Mouse (Mus musculus): ENCODE data around the gene St7. TPM values are rescaled to one million over a fixed set of nuclear protein-coding genes. Genes with fewer than 3 reads are reported as not detected.

Gene St7
- total RNA-seq, 2 experiments from 2014 or later: 53.8 to 56.1 TPM

GRCm38 (mm10) chr6:17860463-17860862 lies 167.7 kb downstream of the St7 start:
- Histone ChIP-seq H3K4me3 (no peak overlapping the region), H3K27ac (peak overlapping the region; percentile 56)
- DNase-seq (ENCODE audit: low spot score in 2 of 2): no peak
- TF ChIP-seq CTCF (conservative IDR thresholded peaks at IDR 0.05): no peak

GRCm38 (mm10) chr6:17867796-17868195 lies 175.1 kb downstream of the St7 start:
- DNase-seq (ENCODE audit: low spot score in 2 of 2): peak in 1 of 2 experiments; percentile 29
- peak overlapping the region; percentile 54 for H3K27ac ChIP-seq
- H3K4me3 ChIP-seq: no peak overlapping the region
- no peak for TF ChIP-seq CTCF (conservative IDR thresholded peaks at IDR 0.05)

- Histone ChIP-seq H3K4me3 (no peak overlapping the region), H3K27ac (no peak overlapping the region)
- no peak for DNase-seq (ENCODE audit: low spot score in 2 of 2)
- no peak for TF ChIP-seq CTCF (conservative IDR thresholded peaks at IDR 0.05)
These were observed 179.2 kb downstream of the St7 start for GRCm38 (mm10) chr6:17871831-17872372.

- TF ChIP-seq CTCF (conservative IDR thresholded peaks at IDR 0.05): no peak
- DNase-seq (ENCODE audit: low spot score in 2 of 2): no peak
- peak overlapping the region; percentile 64 for H3K27ac ChIP-seq
- no peak overlapping the region for H3K4me3 ChIP-seq
These were observed 182.9 kb downstream of the St7 start for GRCm38 (mm10) chr6:17875606-17876005.

GRCm38 (mm10) chr6:17876023-17876613 lies 183.4 kb downstream of the St7 start:
- H3K4me3 ChIP-seq: no peak overlapping the region
- DNase-seq (ENCODE audit: low spot score in 2 of 2): no peak
- TF ChIP-seq CTCF (conservative IDR thresholded peaks at IDR 0.05): no peak
- H3K27ac ChIP-seq: peak overlapping the region; percentile 64

- TF ChIP-seq CTCF (conservative IDR thresholded peaks at IDR 0.05): no peak
- no peak for DNase-seq (ENCODE audit: low spot score in 2 of 2)
- no peak overlapping the region for H3K4me3 ChIP-seq
- peak overlapping the region; percentile 64; the same call in 1 of the 2 replicates for H3K27ac ChIP-seq
These were observed 184.0 kb downstream of the St7 start for GRCm38 (mm10) chr6:17876670-17877179.

- H3K4me3 ChIP-seq: no peak overlapping the region
- no peak overlapping the region for H3K27ac ChIP-seq
- no peak for DNase-seq (ENCODE audit: low spot score in 2 of 2)
- TF ChIP-seq CTCF (conservative IDR thresholded peaks at IDR 0.05): no peak
These were observed 190.2 kb downstream of the St7 start for GRCm38 (mm10) chr6:17882943-17883342.

- no peak for TF ChIP-seq CTCF (conservative IDR thresholded peaks at IDR 0.05)
- no peak overlapping the region for H3K4me3 ChIP-seq
These were observed 195.0 kb downstream of the St7 start for GRCm38 (mm10) chr6:17887765-17888164.

GRCm38 (mm10) chr6:17895562-17895961 lies 202.8 kb downstream of the St7 start:
- H3K4me3 ChIP-seq: no peak overlapping the region
- no peak overlapping the region for H3K27ac ChIP-seq
- no peak for TF ChIP-seq CTCF (conservative IDR thresholded peaks at IDR 0.05)
- no peak for DNase-seq (ENCODE audit: low spot score in 2 of 2)

More at GRCm38 (mm10) chr6:17887765-17888164, 195.0 kb downstream of the St7 start:
- DNase-seq (ENCODE audit: low spot score in 2 of 2): no peak
- H3K27ac ChIP-seq: no peak overlapping the region

GRCm38 (mm10) chr6:17898539-17898938 lies 205.8 kb downstream of the St7 start:
- no peak for DNase-seq (ENCODE audit: low spot score in 2 of 2)
- no peak for TF ChIP-seq CTCF (conservative IDR thresholded peaks at IDR 0.05)
- no peak overlapping the region for H3K4me3 ChIP-seq
- no peak overlapping the region for H3K27ac ChIP-seq

GRCm38 (mm10) chr6:17903355-17903754 lies 210.6 kb downstream of the St7 start:
- TF ChIP-seq CTCF (conservative IDR thresholded peaks at IDR 0.05): no peak
- H3K27ac ChIP-seq: no peak overlapping the region
- no peak for DNase-seq (ENCODE audit: low spot score in 2 of 2)
- no peak overlapping the region for H3K4me3 ChIP-seq

- Histone ChIP-seq H3K27ac (no peak overlapping the region; the same call in 1 of the 2 replicates), H3K4me3 (no peak overlapping the region)
- no peak for TF ChIP-seq CTCF (conservative IDR thresholded peaks at IDR 0.05)
- DNase-seq (ENCODE audit: low spot score in 2 of 2): no peak
These were observed 213.0 kb downstream of the St7 start for GRCm38 (mm10) chr6:17905776-17906175.

GRCm38 (mm10) chr6:17906289-17906688 lies 213.6 kb downstream of the St7 start:
- TF ChIP-seq CTCF (conservative IDR thresholded peaks at IDR 0.05): no peak

GRCm38 (mm10) chr6:17912312-17912711 lies 219.6 kb downstream of the St7 start:
- no peak for TF ChIP-seq CTCF (conservative IDR thresholded peaks at IDR 0.05)

More at GRCm38 (mm10) chr6:17906289-17906688, 213.6 kb downstream of the St7 start:
- DNase-seq (ENCODE audit: low spot score in 2 of 2): no peak
- no peak overlapping the region for H3K4me3 ChIP-seq
- H3K27ac ChIP-seq: no peak overlapping the region

More at GRCm38 (mm10) chr6:17912312-17912711, 219.6 kb downstream of the St7 start:
- Histone ChIP-seq H3K27ac (no peak overlapping the region), H3K4me3 (no peak overlapping the region)
- no peak for DNase-seq (ENCODE audit: low spot score in 2 of 2)
